Mouse (Mus musculus) embryo, embryonic 11.5 days (tissue): ENCODE measurements at regions not wholly inside any gene's neighbourhood (a gene's known extent, or its start where the extent isn't known, plus 50 kb on each side); places are given as distances from the start of the nearest gene placed in this dataset.

Experiments used
- DNase-seq: peaks from one replicate; pipeline ENCODE4 v3.0.0-alpha.2; 2012; ENCODE audit warnings: low read depth, low spot score

DNA sequence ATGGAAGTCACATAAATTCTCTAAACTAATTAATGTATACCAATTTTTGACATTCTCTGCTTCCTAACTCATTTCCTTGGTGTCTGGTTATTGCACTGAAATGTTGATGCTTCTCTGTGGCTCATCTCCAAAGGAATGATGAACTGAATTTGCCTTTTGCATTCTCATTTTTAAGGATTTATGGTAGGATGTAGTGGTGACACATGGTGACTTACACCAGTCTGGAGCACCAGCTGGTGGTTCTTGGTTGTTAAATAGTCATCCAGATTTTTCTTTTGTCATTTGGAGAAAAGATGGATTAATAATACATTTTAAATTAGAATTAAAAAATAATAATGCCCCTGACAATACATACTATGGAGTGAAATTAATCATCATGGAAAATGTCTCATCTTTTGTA is 1097.2 kb upstream of the Epha7 start:
- DNase-seq, result no peak

- DNase-seq, result no peak
Observed at GRCm38 (mm10) chr4:27727761-27728160, 1085.2 kb upstream of the Epha7 start.

GRCm38 (mm10) chr4:27734143-27734542 is 1078.8 kb upstream of the Epha7 start:
- no peak for DNase-seq

DNA sequence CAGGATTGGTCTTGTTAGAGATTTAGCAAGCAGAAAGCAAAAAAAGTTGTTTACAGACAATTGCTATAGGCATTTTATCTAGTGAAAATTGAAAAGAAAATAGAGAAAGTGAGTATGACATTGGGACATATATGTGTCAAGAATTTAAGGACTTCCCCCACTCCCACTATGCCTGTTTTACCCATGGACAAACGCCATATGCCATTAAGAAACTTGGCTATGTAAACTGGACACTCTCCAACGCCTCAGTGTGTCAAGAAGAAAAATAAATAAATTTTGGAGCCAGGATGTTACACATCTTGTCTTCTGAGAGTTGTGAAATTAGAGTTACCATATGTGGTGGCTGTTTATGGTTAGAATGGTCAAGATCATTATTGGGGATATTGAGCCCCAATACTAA is 1031.1 kb upstream of the Epha7 start:
- no peak for DNase-seq

DNA sequence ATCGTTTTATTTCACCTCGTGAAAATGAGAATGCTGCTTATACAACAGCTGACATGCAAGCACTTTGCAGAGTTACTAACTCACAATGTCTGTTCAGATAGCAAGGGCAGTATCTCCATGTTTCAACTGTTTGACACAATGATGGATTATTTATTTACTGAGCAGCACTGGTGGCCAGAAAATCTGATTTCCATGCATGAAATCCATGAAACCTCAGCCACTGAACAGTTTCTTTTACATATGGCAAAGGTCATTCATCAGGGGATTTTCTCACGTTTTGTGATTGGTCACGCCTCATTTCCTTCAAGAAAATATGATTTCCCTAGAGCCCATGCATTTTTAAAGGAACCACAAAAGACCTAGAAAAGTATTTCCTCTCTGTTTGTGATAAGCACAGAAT is 1025.9 kb upstream of the Epha7 start:
- peak; percentile 37 for DNase-seq
